Mouse (Mus musculus) left cerebral cortex, adult 11 months (tissue): ENCODE measurements around the gene Smim14.

ENCODE experiments used
- DNase-seq: peaks from one replicate; pipeline ENCODE4 v3.0.0; 2022; ENCODE audit warnings: low spot score

The Smim14 gene

DNA sequence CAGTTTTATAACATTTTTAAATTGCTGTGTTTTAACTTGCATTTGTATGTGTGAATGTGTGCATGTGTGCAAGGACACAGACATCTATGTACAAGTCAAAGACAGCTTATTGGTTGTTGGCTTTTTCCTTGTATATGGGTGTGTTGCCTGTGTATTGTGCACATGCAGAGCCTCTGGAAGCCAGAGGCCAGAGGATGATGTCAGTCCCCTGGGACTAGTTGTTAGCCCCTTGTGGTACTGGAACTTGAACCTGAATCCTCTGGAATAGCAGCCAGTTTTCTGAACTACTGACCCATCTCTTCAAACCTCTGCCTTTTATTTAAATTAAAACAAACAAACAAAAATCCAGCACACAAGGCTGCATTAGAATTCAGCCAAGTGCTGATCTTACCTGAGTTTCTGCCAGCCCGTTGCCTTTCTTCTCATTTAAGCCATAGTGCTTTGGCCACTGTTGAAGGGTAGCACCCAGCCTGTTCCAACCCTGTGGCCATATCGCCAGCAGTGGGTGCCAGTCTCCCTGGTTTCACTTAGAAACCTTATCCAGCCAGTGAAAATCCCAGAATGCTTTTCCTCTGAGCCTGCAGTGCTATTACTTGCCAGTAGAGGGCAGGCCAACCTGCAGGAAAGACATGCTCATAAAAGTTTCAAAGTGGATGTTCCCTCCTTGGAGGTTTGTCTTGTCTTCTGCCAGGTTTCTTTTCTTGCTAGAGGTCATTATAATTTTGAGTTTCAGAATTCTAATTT lies 135.6 kb downstream of the Smim14 start:
- DNase-seq, result peak; percentile 65
